Mouse (Mus musculus) c-Kit-positive CD71-negative TER-119-negative erythroid progenitor cells, embryonic 14.5 days (primary cell): ENCODE results near the gene Adamtsl4.
"Not testable (repeated sequence)": the region's sequence is repeated elsewhere in the genome, so short reads cannot be mapped to it uniquely, and the experiment has no call there.

Experiments used
- DNase-seq: peaks from one replicate; pipeline ENCODE4 v3.0.0-alpha.2; 2013; ENCODE audit warnings: low read depth

The Adamtsl4 gene

DNA sequence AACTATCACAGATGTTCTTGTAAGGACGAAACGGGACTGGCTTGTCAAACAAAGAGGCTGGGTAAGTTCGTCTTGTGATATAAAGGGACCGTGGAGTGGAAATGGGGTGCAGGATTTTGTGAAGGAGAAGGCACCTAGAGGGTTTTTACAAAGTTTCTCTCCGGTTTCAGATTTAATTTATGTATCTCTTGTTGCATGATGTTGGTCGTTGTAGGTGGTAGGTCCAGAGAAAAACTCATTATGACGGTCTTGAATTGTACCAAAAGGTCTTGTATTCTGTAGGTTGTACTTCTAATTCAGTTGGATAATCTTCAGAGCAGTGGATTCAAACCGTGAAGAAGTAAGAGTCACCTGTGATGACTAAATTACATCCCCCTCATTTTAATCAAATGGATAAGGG, 27.8 kb downstream of the Adamtsl4 start:
- DNase-seq = no peak

DNA sequence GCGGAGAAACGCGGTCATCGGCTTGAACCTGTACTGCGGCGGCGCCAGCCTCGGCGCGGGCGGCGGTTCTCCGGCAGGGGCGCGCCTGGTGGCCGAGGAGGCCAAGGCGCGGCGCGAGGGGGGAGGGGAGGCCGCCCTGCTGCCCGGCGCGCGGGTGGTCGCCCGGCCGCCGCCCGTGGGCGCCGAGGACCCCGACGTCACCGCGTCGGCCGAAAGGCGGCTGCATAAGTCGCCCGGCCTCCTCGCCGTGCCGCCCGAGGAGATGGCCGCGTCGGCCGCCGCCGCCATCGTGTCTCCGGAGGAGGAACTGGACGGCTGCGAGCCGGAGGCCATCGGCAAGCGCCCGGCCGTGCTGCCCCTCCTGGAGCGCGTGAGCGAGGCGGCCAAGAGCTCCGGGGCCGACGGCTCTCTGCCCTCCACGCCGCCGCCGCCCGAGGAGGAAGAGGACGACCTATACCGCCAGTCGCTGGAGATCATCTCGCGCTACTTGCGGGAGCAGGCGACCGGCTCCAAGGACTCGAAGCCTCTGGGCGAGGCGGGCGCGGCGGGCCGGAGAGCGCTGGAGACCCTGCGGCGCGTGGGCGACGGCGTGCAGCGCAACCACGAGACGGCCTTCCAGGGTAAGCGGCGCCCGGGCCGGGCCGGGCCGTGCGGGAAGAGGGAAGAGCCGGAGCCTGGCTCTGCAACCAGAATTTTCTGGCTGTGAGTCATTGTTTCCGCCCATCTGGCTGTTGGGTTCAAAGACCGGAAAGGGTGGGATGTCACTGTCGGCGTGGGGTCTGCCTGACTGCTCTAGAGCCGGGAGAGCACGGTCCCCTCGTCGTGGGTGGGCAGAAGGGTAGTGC, 28.6 kb downstream of the Adamtsl4 start:
- DNase-seq = no peak

DNA sequence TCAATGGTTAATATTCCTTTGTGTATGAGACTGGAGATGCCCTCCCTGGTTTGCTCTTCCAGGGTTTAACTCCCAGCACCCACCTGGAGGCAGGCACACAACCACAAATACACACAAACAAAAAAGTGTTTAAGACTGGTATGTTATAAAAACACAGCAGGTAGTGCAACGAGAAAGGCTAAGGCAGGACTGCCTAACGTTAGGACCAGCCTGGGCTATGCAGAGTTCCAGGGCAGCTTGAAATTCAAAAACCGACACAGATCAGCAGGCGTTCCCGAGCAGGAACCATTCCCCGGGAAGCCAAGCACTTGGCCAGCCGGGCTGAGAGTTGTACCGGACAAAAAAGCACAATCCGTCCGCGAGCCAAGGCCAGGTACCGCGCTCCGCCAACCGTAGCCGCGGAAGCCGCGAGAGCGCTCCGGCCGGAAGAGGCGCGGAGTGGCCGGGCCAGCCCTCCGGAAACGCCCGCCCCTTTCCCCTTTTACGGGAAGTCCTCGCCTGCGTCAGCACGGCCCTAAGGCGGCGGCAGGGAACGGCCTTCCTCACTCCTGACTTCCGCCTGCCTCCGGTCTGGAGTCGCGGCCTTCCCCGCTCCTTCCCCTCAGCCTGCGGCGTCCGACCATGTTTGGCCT, 29.4 kb downstream of the Adamtsl4 start, which contains the start of gene Mcl1:
Gene Mcl1, plus strand, starts transcription at position 553 of the 632 bp plus-strand sequence.
- DNase-seq = peak; percentile 88

DNA sequence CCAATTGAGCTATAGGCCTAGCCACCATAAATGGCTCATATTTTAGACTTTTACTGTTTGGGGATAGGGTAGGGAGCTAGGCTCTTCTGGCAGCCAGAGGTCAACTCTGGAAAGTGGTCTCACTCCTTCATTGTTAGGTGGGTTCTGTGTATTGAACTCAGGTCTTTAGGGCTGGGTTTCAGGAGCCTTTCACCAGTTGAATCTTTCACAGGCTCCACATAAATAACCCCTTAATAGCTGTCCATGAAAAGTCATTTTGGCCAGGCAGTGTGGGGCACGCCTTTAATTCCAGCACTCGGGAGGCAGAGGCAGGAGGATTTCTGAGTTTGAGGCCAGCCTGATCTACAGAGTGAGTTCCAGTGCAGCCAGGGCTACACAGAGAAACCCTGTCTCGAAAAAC, 30.0 kb downstream of the Adamtsl4 start:
- DNase-seq = no peak

DNA sequence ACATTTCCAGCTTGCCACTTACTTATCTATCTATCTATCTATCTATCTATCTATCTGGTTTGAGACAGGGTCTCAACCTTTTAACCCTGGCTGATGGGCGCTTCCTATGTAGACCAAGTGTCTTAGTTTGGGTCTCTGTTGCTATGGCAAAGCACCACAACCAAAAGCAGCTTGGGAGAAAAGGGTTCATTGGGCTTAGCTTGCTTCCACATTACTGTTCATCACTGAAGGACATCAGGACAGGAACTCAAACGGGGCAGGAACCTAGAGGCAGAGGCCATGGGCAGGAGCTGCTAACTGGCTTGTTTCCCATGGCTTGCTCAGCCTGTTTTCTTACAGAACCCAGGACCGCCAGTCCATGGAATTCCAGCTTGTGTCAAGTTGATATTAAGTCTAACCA, 30.6 kb downstream of the Adamtsl4 start:
- DNase-seq = no peak

DNA sequence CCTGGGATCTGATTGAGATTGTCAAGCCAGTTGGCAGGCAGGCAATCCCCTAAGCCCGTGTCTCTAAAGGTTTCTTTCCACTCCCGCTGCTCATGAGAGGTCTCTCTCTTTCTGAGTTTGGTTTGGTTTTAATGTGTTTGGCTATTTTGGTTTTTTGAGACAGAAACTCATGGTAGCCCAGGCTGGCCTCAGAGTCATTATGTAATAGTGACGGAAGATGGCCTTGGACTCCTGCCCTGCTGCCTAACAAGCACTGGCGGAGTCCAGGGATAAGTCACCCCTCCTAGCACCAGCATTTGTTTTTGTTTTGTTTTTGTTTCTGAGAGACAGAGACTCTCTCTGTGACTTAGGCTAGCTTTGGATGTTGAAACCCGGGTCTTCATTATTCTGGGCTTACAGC, 32.3 kb downstream of the Adamtsl4 start:
- no peak for DNase-seq

DNA sequence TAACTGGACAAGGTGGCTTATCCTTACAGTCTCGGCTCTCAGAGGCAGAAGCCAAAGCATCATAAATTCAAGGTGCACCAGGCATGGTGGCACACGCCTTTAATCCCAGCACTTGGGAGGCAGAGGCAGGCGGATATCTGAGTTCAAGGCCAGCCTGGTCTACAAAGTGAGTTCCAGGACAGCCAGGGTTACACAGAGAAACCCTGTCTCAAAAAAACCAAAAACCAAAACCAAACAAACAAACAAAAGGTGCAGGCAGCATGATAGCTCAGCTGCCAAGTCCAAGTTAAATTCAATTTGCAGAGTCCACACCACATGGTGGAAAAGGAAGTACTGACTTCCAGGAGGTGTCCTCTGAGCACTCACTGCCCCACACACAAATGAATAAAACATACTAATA, 33.3 kb downstream of the Adamtsl4 start:
- DNase-seq = not testable (repeated sequence)

DNA sequence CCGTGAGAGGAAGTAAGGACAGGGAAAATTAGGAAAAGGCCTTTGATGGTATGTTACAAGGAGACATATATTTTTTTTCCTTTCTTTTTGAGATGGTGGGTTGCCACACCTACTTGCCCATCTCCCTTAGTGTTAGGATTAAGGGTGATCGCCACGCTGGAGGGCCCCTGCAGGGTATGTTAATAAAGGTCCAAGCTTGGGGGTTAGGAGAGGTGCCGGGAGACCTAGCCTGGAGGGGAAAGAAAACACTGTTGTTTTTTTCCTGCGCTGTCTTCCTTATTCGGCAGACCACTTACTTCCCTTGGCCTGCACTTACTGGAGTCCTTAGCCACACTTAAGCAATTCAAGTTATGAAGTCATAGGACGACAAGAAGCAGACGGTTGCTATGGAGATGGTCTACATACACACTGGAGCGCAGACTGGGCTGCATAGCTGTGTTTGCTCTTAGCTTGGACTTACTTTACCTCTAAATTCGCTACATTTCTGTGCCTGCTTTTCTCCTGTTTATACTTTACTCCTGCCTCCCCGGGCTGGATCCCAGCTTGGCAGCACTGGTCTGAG, 34.2 kb downstream of the Adamtsl4 start:
- no peak for DNase-seq

DNA sequence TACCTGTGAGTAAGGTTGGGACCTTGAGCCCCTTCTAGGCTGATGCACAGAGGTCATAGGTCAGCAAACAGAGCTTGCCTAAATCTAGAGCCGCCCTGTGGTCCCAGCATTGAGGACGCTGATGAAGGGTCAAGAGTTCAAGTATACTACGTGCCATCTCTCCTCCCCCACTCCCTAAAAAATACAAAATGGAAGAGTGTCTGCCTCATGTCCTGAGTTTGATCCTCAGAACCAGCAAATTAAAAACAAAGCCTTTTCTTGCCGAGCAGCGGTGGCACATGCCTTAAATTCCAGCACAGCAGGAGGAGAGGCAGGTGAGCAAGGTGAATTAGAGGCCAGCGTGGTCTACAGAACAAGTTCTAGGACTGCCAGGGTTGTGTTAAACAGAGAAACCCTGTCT, 34.8 kb downstream of the Adamtsl4 start:
- no peak for DNase-seq

DNA sequence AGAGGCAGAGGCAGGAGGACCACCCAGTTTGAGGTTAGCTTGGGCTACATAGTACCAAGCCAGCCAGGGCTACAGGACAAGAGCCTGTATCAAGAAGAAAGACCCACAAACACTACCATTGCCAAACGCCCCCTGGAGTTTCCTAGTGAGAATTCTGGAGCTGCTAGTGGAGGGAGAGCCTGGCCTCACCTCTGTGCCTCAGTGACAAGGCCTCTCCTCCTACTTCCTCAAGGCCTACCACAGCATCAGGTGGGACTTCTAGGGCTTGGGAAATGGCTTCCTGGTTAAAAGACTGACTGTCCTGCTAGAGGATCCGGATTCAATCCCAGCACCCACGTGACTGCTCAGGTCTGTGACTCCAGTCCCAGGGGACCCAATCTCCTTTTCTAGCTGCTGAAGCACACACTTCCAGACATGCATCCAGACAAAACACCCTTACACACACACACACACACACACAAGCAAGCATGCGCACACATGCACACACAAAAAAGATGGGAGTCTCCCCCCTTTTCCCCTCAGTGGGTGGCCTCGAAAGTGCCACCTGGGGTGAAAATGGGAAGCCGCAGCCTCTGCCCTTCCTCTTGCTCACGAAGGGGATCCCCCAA, 35.4 kb downstream of the Adamtsl4 start:
- no peak for DNase-seq

DNA sequence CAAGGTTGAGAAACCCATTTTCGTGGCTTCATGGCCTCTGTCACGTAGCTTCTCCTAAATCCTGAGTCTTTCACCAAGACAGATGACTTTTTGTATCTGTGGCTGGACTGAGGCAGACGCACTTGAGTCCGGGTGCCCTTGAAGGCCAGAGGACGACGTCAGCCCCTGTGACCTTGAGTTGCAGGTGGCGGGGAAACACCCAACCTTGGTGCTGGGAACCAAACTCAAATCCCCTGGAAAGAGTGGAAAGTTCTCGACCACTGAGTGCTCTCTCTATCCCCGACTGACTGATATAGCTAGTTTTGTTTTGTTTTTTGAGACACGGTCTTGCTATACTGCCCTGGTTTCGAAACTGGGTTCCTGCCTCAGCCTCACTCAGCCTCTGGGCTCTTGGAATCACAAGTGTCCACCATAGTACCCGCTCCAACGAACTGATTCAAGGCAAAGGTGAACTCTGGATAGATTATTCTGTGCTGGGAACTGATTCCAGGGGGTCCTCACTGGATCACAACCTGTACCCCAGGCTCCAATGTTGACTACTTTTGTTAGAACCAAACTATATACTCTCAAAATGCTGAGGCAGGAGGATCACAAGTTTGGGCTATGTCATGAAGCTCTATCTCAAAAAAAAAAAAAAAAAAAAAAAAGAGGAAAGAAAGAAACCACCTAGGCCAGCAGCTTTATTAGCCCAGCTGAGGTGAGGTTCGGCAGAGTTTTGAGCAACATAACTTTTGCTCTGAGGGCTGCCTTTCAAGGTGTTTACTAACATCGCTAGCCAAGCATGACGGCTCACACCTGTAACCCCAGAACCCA, 36.1 kb downstream of the Adamtsl4 start:
- no peak for DNase-seq

DNA sequence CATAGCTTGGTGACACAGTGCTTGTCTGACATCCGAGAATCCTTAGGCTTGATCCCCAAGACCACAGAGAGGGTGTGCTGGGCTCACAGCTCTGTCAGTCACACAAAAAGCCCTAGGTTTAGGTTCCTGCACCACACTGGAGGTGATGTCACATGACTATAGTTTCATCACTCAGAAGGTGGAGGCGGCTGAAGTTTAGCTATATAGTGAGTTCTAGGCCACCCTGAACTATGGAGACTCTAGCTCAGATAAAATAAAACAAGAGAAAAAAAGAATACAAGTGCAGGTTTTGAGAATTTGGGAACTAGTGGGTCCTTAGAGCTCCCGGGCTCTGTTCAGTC, 36.7 kb downstream of the Adamtsl4 start:
- DNase-seq = no peak

DNA sequence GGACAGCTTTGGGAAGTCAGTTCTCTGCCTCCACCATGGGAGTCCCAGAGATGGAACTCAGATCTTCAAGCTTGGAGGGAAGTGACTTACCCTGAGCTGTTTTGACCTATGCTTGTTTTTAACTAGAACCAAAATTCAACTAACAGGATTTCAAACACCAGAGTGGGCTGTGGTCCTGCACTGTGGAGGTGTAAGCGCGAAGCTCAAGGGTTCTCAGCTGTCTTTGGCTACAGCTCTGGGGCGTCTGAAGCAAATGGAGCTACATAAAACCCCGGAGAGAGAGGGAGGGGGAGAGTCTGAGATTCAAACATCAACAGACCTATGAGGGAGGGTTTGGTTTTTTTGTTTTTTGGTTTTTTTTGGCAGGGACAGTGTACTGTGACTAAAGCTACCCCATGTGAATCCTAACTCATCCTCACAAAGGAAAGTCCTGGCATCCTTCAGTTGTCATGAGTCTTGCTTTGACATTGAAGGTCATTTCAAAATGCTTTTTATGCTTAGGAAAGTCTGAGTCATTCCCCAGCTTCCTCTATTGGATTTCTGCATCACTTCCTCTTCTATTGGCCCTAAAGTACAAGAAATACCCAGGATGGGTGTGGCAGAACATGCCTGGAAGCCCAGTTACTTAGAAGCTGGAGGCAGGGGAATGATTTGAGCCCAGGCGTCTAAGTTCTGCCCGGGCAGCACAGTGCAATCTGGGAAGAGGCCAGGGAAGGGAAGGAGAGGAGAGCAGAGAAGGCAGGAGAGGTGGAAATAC, 37.3 kb downstream of the Adamtsl4 start:
- peak; percentile 79 for DNase-seq

DNA sequence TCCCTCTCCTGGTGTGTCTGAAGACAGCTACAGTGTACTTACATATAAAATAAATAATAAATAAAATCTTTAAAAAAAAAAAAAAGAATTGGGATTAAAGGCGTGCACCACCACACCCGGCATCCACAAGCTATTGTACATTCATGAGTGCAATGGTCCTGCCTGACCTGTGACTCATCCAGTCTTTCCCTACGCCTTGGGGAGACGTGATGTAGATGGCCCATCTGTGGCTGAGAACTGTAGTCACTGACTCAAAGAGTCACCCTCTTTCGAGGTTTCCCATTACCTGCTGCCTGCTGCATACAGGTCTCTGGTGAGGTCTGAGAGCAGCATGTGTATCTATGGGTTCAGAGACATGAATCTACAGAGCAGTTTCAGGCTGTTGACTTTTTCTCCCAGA, 39.7 kb downstream of the Adamtsl4 start:
- DNase-seq = no peak

DNA sequence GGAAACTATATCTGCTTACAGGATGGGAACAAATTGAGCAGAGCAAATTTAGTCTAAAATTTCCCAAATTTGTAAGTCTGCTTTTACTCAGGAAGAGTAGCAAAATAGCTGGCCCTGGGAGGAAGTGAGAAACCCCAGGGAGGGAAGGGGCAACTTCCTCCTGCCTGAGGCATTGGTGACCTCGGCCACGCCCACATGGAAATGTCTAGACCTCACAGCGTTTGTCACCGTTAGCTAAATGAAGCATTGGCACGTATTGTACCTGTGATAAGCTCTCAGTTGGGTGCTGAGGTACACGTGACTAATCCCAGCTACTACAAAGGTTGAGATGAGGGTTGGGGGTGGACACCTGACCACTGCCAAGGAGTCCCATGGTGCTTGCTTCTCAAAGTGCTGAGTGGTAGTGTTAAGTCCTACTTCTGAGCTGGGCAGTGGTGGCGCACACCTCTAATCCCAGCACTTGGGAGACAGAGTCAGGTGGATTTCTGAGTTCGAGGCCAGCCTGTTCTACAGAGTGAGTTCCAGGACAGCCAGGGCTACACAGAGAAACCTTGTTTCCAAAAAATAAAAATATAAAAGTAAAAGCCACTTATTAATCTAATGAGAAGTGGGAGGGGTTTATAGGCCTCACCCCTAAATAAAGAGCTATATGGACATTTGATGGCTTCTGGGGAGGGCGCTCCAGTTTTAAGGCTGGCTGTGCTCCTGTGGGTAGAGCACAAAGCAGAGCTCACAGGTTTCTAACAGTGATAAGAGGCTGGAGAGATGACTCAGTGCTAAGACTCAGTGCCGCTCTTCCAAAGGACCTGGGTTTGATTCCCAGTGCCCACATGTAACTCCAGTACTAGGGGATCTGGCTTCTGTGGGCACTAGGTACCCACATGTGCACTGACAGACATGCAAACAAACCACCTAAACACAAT, 42.1 kb downstream of the Adamtsl4 start:
- DNase-seq = peak; percentile 80

DNA sequence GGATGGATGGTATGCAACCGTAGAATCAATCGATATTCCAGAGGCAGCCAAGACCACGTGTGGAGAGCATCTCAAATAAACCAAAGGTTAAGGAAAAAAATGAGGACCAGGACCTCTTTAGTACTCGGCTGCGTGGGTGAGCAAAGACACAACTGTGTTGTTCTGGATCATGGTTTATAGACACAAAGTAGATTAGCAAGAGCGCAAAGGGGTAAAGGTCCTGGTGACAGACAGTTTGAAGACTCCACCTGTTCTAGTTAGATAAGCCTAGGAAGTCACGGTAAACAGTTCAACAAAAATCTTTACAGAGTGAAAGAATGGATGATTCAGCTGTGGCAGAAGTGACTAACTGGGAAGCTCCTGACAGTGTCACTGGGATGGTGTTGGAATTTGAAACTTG, 44.6 kb downstream of the Adamtsl4 start:
- DNase-seq = no peak

DNA sequence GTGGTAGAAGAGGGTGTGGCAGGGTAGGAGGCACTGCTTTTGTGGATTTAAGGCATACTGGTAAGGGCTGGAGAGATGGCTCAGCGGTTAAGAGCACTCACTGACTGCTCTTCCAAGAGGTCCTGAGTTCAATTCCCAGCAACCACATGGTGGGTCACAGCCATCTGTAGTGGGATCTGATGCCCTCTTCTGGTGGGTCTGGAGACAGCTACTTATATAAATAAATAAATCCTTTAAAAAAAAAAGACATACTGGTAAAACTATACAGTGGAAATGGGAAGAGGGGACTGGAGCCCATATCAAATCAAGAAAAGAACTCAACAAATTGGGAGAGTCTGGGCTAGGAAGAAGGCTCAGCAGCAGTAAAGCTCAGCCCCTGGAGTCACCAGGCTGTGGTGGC, 48.0 kb downstream of the Adamtsl4 start:
- no peak for DNase-seq

DNA sequence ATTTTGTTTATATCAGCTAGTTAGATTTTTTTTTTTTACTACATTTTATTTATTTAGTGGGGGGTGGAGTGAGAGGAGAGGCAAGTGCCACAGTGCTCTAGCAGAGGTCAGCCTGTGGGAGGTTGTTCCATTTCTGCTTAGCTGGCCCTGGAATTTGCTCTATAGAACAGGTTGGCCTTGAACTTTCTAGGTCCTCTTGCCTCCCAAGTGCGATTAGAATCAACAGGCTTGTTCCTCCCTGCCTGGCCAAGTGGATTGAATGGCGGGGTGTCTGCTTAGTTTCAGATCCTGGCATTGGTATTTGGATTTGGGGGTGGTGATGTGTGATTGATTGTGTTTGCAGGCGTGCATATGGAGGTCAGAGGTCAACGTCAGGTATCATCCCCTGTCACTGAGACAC, 51.6 kb downstream of the Adamtsl4 start:
- no peak for DNase-seq

DNA sequence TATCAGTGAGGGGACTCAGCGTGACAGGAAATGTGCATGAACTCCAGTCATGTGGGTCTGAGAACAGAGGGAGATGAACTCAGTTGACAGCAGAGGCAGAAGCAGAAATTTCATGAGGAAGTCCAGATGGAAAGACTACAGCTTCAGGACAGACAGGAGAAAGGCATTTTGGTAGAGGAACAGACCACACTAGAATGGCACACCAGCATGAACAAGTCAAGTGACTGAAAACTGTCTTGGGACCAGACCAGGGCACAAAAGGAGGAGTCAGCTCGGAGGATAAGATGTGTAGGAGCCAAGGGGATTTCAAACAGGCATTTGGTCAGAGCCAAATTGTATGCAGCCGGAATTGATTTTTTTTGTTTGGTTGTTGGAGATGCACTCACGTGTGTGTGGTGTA, 52.1 kb downstream of the Adamtsl4 start:
- DNase-seq = no peak
